Mouse (Mus musculus): ENCODE measurements around the gene St8sia6.

DNA sequence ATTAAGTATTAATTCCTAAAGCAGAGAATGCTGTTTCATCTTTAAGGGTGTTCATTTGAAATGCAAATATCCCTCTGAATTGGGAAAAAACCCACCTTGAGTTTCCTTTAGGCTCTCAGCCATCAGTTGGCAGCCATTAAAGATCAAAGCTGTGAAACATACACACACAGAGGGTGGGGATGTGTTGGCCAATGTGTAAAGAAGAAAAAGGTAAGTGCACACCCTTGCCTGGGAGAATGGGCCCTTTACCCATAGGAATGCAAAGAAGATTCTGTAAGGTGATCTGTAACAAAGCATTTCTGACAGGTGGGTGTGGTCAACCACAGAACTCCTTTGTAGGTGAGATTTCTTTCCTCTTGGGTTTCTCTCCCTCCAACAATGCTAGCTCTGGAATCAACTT, 96.3 kb downstream of the St8sia6 start:
- no peak for TF ChIP-seq POLR2A (IDR thresholded peaks at IDR 0.05; ENCODE audit: borderline replicate concordance, low read depth, low read length)
- TF ChIP-seq CTCF (IDR thresholded peaks at IDR 0.05; ENCODE audit: low read depth, low read length): no peak

All from bone marrow macrophage, adult 2 months (primary cell).